Mouse (Mus musculus) lung, adult 2 months (tissue): ENCODE measurements at regions not wholly inside any gene's neighbourhood (a gene's known extent, or its start where the extent isn't known, plus 50 kb on each side); places are given as distances from the start of the nearest gene placed in this dataset.

Experiments used
- DNase-seq: peaks from one replicate; pipeline ENCODE4 v3.0.0; 2022
- H3K4me1 ChIP-seq: fragments of 200-500 bp; 2 replicates; pipeline ENCODE4 v1.6.1; 2011; ENCODE audit warnings: low read length; ENCODE audit not compliant: control insufficient read depth, insufficient read depth
- H3K4me3 ChIP-seq: fragments of 200-500 bp; replicated peaks from 2 replicates; pipeline ENCODE3; 2011; ENCODE audit warnings: low read depth, mild to moderate bottlenecking, control low read depth, low read length; ENCODE audit errors: extremely low read depth
- CTCF ChIP-seq: fragments of 200-500 bp; IDR thresholded peaks from 2 replicates; pipeline ENCODE4 v1.5.1; 2011; ENCODE audit warnings: mild to moderate bottlenecking, low read length, control low read depth; ENCODE audit not compliant: insufficient read depth
- POLR2A ChIP-seq: fragments of 200-500 bp; IDR thresholded peaks from 2 replicates; pipeline ENCODE4 v1.6.1; 2011; ENCODE audit warnings: low read depth, mild to moderate bottlenecking, control low read depth, low read length, borderline replicate concordance; ENCODE audit errors: extremely low read depth
- WGBS: fragments of 180-500 bp; shearing (Covaris S2); methylation state at CpG from one replicate; pipeline ENCODE4 v1.1.7; 2018; 5-methylcytosine and 5-hydroxymethylcytosine counted together

DNA sequence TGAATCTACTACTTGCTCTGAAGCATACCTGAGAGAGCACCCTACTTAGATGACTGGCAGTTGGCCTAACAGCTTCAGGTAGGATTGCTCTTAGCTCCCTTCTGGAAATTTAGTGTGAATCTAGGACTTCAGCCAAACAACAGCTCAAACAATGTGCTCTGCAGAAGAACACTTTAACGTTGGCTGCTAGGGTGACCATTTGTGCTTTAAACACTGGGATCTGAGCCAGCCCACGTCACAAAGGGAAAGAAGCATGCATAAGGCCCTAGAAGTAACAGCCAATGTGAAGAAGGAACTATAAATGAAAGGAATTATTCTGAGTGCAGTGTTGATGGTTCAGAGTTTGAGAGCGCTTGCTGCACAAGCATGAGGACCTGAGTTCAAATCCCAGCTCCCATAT lies 101.2 kb upstream of the Dock1 start:
- DNase-seq, result peak; percentile 52
- 49% methylated on average over 3 of the region's 3 CpGs for WGBS

DNA sequence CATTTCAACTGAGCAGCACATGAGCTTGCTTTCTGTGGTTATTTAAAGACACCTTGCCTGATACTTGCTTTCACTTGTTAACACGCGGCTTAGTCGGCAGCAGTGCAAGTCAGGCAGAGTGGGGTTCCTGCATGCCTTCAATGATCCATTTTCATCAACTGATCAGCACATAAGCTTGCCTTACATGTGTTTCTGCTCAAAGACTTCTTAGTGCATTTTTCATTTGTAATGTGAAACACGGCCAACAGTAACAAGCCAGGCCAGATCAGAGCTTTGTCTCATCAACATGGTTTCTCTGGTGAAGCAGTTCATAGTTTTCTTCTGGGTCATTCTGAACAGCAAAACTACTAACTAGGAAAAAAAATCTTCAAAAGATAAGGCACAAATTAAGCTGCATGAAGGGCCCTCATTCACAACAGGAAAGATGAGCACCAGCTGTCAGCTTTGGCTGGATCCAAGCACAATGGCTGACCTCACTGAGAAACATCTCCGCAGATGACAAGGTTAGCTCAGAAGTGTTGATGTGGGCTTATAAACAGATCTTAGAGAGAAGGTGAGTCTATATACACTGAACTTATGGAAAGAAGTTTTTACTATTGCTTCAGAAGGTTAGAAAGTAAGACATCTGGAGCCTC lies 100.2 kb upstream of the Dock1 start:
- Histone ChIP-seq H3K4me3 (no peak overlapping the region), H3K4me1 (no peaks in the 10 kb centered on the region)
- no peak for DNase-seq
- 70% methylated on average over 5 of the region's 5 CpGs for WGBS
- no peak for TF ChIP-seq POLR2A
- TF ChIP-seq CTCF, result no peak

More for the DNA sequence above, 101.2 kb upstream of the Dock1 start:
- Histone ChIP-seq H3K4me1 (no peaks in the 10 kb centered on the region), H3K4me3 (no peak overlapping the region)
- no peak for TF ChIP-seq CTCF
- TF ChIP-seq POLR2A, result no peak

DNA sequence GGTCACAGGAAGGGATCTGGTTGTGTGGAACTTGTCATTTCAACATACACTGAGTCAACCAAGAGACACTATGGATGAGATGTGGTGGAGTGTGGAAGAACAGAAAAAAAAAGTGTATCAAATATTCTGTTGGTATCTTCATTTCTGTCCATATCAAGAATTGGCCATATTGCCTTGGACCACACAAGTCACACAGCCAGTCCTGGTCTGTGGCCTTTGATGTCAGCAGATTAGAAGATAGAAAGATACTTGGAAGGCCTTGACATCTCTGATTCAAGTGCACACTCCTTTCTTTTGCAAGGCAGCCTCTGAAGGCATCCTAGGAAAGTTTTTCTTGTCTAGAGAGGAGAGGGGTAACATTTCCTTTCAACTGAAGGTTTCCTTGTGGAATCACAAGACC lies 88.7 kb upstream of the Dock1 start:
- no peak for TF ChIP-seq POLR2A
- TF ChIP-seq CTCF, result no peak
- Histone ChIP-seq H3K4me1 (no peaks in the 10 kb centered on the region), H3K4me3 (no peak overlapping the region)
- no peak for DNase-seq

- 80% methylated on average over 5 of the region's 5 CpGs for WGBS
- no peak overlapping the region for H3K4me3 ChIP-seq
- no peaks in the 10 kb centered on the region for H3K4me1 ChIP-seq
- DNase-seq, result no peak
- TF ChIP-seq POLR2A, result no peak
- TF ChIP-seq CTCF, result no peak
Measured at GRCm38 (mm10) chr7:134585478-134585877, 85.0 kb upstream of the Dock1 start.

DNA sequence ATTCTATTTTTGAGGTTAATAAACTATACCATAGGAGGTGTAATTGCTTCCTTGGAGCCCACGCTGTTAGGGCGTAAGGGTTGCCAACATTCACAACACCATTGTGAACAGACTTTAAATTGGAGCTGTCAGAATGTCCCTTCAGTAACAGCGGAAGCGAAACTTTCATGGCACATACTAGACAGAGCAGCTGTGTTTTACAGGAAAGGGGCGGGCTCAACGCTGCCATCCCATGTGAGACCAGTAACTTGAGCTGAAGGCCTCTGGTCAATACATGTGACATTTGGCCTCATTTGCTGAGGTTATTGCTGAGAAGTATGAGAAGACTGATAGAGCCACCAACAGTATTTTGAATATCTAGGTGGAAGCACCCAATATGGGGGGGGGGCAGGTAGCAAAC lies 83.5 kb upstream of the Dock1 start:
- no peak overlapping the region for H3K4me3 ChIP-seq
- no peaks in the 10 kb centered on the region for H3K4me1 ChIP-seq
- TF ChIP-seq POLR2A (no peak), CTCF (no peak)
- no peak for DNase-seq
- WGBS, result 91% methylated on average over 6 of the region's 6 CpGs

- no peak for TF ChIP-seq CTCF
- no peak for TF ChIP-seq POLR2A
- Histone ChIP-seq H3K4me3 (no peak overlapping the region), H3K4me1 (no peaks in the 10 kb centered on the region)
- no peak for DNase-seq
- 46% methylated on average over 3 of the region's 3 CpGs for WGBS
Measured at GRCm38 (mm10) chr7:134607886-134608285, 62.6 kb upstream of the Dock1 start.

DNA sequence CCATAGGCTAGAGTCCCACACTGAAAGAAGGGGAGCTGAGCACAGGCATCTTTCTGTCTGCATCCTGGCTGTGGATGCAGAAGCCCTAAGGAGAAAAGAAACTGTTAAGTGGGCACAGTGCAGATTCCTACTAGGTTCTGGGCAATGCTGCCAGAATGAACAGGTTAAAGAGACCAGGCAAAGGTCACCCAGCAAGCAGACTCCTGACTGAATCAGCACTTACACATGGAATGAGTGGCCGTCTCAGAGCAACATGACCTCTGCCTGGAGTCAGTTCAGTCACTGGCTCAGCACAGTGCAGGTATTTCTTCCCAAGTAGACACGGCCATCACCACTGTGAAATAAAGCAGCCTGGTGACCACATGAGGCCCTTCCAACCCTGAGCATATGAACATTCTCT lies 60.3 kb upstream of the Dock1 start:
- Histone ChIP-seq H3K4me1 (no peaks in the 10 kb centered on the region), H3K4me3 (no peak overlapping the region)
- WGBS, result 76% methylated on average over 2 of the region's 2 CpGs
- DNase-seq, result no peak
- no peak for TF ChIP-seq POLR2A
- TF ChIP-seq CTCF, result no peak

GRCm38 (mm10) chr7:134611371-134611770 lies 59.1 kb upstream of the Dock1 start:
- DNase-seq, result no peak
- 62% methylated on average over 9 of the region's 9 CpGs for WGBS
- no peak overlapping the region for H3K4me3 ChIP-seq

GRCm38 (mm10) chr7:134612175-134612633 lies 58.2 kb upstream of the Dock1 start:
- no peak overlapping the region for H3K4me3 ChIP-seq
- H3K4me1 ChIP-seq, result no peaks in the 10 kb centered on the region
- no peak for DNase-seq
- 56% methylated on average over 4 of the region's 4 CpGs for WGBS
- TF ChIP-seq CTCF (no peak), POLR2A (no peak)

More at GRCm38 (mm10) chr7:134611371-134611770, 59.1 kb upstream of the Dock1 start:
- H3K4me1 ChIP-seq, result no peaks in the 10 kb centered on the region
- no peak for TF ChIP-seq POLR2A
- TF ChIP-seq CTCF, result no peak

GRCm38 (mm10) chr7:134619220-134619975 lies 51.1 kb upstream of the Dock1 start:
- no peak overlapping the region for H3K4me3 ChIP-seq
- 16% methylated on average over 2 of the region's 2 CpGs for WGBS
- no peak for DNase-seq
- TF ChIP-seq POLR2A (no peak), CTCF (no peak)
- H3K4me1 ChIP-seq, result no peaks in the 10 kb centered on the region
